Mouse (Mus musculus) liver, adult 2 months (tissue): ENCODE results near the gene Mettl15. TPM values are rescaled to one million over a fixed set of nuclear protein-coding genes. Genes with fewer than 3 reads are reported as not detected.

ENCODE experiments used
- DNase-seq: peaks from one replicate; pipeline ENCODE4 v3.0.0-alpha.2; 2011; ENCODE audit warnings: low read depth, low spot score; ENCODE audit errors: extremely low read depth
- H3K27ac ChIP-seq: fragments of 200-500 bp; replicated peaks from 2 replicates; pipeline ENCODE4 v1.5.1; 2012; ENCODE audit warnings: low read depth, mild to moderate bottlenecking, control low read depth, inconsistent platforms, low read length; ENCODE audit not compliant: insufficient read depth
- H3K27me3 ChIP-seq: fragments of 200-500 bp; 2 replicates; pipeline ENCODE4 v1.6.1; 2012; ENCODE audit warnings: mild to moderate bottlenecking, moderate library complexity, low read length, inconsistent platforms; ENCODE audit not compliant: control insufficient read depth, insufficient read depth
- H3K36me3 ChIP-seq: fragments of 200-500 bp; 2 replicates; pipeline ENCODE4 v1.6.1; 2012; ENCODE audit warnings: low read length, inconsistent platforms; ENCODE audit not compliant: control insufficient read depth, insufficient read depth
- H3K4me1 ChIP-seq: fragments of 200-500 bp; 2 replicates; pipeline ENCODE4 v1.6.1; 2011; ENCODE audit warnings: low read length; ENCODE audit not compliant: control insufficient read depth, insufficient read depth
- H3K4me3 ChIP-seq: fragments of 200-500 bp; 2 replicates; pipeline ENCODE4 v1.5.1; 2011; ENCODE audit warnings: low read depth, mild to moderate bottlenecking, control low read depth, low read length, moderate library complexity; ENCODE audit not compliant: insufficient read depth
- H3K79me2 ChIP-seq: fragments of 200-500 bp; 2 replicates; pipeline ENCODE4 v1.6.1; 2012; ENCODE audit warnings: inconsistent platforms, mild to moderate bottlenecking, low read length, moderate library complexity; ENCODE audit not compliant: control insufficient read depth, insufficient read depth
- H3K9ac ChIP-seq: fragments of 200-500 bp; 2 replicates; pipeline ENCODE4 v1.6.1; 2012; ENCODE audit warnings: low read depth, mild to moderate bottlenecking, control low read depth, inconsistent platforms, low read length
- CTCF ChIP-seq: fragments of 200-500 bp; IDR thresholded peaks from 2 replicates; pipeline ENCODE4 v1.5.1; 2011; ENCODE audit warnings: low read depth, low read length, control low read depth
- POLR2A ChIP-seq: fragments of 200-500 bp; IDR thresholded peaks from 2 replicates; pipeline ENCODE4 v1.6.1; 2011; ENCODE audit warnings: low read length, control low read depth; ENCODE audit not compliant: insufficient read depth; ENCODE audit errors: extremely low read depth
- WGBS: fragments of 180-500 bp; shearing (Covaris S2); methylation state at CpG from one replicate; pipeline ENCODE4 v1.1.7; 2018; 5-methylcytosine and 5-hydroxymethylcytosine counted together
- polyA plus RNA-seq: library from polyadenylated mRNA; depleted of rRNA; stranded (reverse); fragments of >200 nt; gene quantifications from 2 replicates; pipeline ENCODE4 v1.2.3, GENCODE M21; 2012
- total RNA-seq: library from RNA; depleted of rRNA; stranded (reverse); fragments of >200 nt; gene quantifications from 2 replicates; pipeline ENCODE4 v1.2.3, GENCODE M21; 2014

Mettl15 gene
- total and polyA plus RNA-seq, 2 experiments, result 2.9 to 6.2 TPM

DNA sequence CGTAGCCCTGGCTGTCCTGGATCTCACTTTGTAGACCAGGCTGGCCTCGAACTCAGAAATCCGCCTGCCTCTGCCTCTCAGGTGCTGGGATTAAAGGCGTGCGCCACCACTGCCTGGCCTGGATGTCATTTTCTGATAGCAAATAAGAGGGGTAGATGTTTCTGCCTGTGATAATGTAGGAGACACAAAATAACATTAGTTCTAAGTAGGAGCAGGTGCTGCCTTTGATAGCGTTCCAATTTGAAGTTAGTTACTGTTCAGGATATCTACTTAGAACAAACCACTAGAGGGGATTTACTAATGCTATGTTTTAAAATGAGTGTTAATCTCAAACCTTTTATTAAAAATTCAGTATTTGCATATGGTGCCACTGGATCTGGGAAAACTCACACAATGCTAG lies 8.8 kb upstream of the Mettl15 start:
- 94% methylated on average over 6 of the region's 6 CpGs for WGBS
- Histone ChIP-seq H3K4me3 (no peak overlapping the region), H3K4me1 (no peaks in the 10 kb centered on the region), H3K27ac (no peak overlapping the region), H3K36me3 (no peaks in the 10 kb centered on the region), H3K9ac (no peak overlapping the region), H3K27me3 (no peaks in the 10 kb centered on the region), H3K79me2 (no peaks in the 10 kb centered on the region; the same call in 1 of the 2 replicates)
- no peak for DNase-seq
- TF ChIP-seq CTCF (no peak), POLR2A (no peak)

DNA sequence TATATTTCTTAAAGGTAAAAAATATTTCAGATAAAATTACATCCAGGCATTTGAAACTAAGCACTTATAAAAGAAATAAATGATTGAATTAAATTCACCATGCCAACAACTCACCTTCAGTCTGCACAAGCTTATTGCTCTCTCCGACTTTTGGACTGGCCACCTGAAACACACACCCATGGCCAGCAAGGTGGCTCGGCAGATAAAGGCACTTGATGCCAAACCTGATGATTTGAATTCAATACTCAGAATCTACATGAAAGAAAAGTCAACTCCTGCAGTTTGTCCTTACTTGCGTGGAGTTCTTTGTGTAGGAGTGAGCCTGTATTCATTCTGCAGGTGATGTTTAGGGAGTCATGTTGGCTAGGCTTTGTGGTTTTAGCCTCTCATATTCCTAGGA lies 3.6 kb upstream of the Mettl15 start:
- Histone ChIP-seq H3K36me3 (no peaks in the 10 kb centered on the region), H3K9ac (no peak overlapping the region), H3K79me2 (no peaks in the 10 kb centered on the region; the same call in 1 of the 2 replicates), H3K4me1 (0 out of 2 replicates have a peak, but pooled peaks cover 3% of the 10 kb centered on the region), H3K4me3 (no peak overlapping the region), H3K27ac (no peak overlapping the region), H3K27me3 (no peaks in the 10 kb centered on the region)
- no peak for DNase-seq
- WGBS, result 96% methylated on average over 3 of the region's 3 CpGs
- TF ChIP-seq POLR2A (no peak), CTCF (no peak)

DNA sequence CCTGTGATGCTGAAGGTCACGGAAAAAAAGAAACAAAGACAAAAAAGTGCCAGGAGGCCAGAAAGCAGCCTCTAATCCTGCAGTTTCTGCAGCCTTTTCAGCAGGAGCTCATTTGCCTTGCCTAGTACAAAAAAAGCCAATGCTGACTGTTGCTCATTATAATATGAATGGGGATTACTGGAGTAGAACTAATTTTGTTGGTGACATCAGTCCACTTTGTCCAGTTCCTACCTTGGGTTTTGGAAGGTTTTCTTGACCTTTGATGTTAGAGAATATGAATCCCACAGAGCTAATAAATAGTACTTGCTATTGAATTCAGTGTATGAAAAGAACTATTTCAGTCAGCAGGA lies 768 bp upstream of the Mettl15 start:
- Histone ChIP-seq H3K27ac (no peak overlapping the region), H3K79me2 (no peaks in the 10 kb centered on the region; the same call in 1 of the 2 replicates), H3K27me3 (no peaks in the 10 kb centered on the region), H3K9ac (no peak overlapping the region; the same call in 1 of the 2 replicates), H3K4me1 (0 out of 2 replicates have a peak, but pooled peaks cover 3% of the 10 kb centered on the region), H3K36me3 (no peaks in the 10 kb centered on the region), H3K4me3 (peak overlapping the region; percentile 86)
- TF ChIP-seq POLR2A, result no peak
- TF ChIP-seq CTCF, result no peak
- DNase-seq, result no peak
- 0% methylated on average over 1 of the region's 1 CpGs for WGBS

DNA sequence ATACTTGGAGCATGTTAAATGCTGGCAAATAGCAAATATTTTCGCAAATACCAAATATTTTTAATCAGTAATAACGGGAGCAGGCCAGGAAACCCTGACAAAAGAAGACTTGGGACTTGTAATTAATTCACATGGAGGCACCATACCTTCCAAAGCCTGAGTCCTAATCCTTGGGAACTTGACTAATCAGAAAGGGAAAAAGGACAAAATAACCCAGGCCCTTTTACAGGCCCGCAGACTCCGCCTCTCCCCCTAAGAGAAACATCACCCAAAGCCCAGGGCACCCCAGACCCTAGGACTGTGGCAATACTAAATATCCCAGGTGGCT lies 312 bp downstream of the Mettl15 start:
- WGBS, result 6% methylated on average over 4 of the region's 4 CpGs
- H3K4me3 ChIP-seq, result peak overlapping the region; percentile 53
- TF ChIP-seq POLR2A, result no peak
- no peak for TF ChIP-seq CTCF

DNA sequence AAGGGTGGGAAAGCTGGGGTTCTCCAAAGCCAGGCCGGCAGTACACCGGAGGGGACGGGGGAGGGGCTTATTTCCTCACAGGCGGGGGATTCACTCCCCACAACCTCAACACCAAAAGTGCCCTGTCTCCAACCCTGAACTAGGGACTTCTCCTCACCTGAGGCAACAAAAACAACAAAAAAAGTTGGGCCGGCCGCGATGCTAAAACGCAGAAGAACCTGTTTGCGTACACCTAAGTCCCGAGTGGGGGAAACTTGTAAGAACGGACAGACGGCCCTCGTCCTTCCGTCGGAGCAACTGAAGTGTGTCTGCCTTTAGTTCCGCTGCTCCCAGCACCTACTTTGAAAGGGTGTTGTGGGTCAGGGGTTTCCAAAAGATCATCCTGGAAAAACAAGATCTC lies 2.5 kb downstream of the Mettl15 start:
- no peaks in the 10 kb centered on the region for H3K36me3 ChIP-seq
- peak overlapping the region; percentile 80 for H3K9ac ChIP-seq
- DNase-seq, result peak; percentile 64
- peak overlapping the region; percentile 72 for H3K4me3 ChIP-seq
- TF ChIP-seq CTCF, result no peak
- H3K27me3 ChIP-seq, result no peaks in the 10 kb centered on the region
- 0 out of 2 replicates have a peak, but pooled peaks cover 3% of the 10 kb centered on the region for H3K4me1 ChIP-seq
- H3K27ac ChIP-seq, result 0 out of 2 replicates have a peak overlapping the region, but pooled peaks have one; percentile 46
- WGBS, result under 1% methylated on average over 16 of the region's 16 CpGs
- no peaks in the 10 kb centered on the region for H3K79me2 ChIP-seq

More for the DNA sequence above, 312 bp downstream of the Mettl15 start:
- Histone ChIP-seq H3K27me3 (no peaks in the 10 kb centered on the region), H3K79me2 (no peaks in the 10 kb centered on the region; the same call in 1 of the 2 replicates), H3K9ac (peak overlapping the region; percentile 40; the same call in 1 of the 2 replicates), H3K4me1 (0 out of 2 replicates have a peak, but pooled peaks cover 3% of the 10 kb centered on the region), H3K27ac (no peak overlapping the region), H3K36me3 (no peaks in the 10 kb centered on the region)
- DNase-seq, result no peak

DNA sequence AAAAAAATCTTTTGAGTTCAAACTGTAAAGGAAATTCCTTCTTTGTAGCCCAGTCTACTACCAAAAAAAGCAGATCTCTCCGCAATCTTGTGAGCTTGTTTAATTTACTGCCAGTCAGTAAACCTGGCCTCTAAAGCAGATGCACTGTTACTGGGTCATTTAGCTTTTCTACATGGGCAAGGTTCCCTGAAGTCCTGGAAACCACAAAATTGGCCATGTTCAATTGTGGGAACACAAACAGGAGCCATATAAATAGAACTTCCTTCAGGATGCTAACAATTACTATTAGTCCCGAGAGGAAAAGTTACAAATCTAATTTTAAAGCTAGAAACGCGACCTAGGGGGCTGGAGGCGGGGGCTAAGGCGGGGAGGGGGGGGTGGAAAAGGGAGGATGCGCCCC lies 3.0 kb downstream of the Mettl15 start:
- Histone ChIP-seq H3K79me2 (no peaks in the 10 kb centered on the region), H3K4me1 (0 out of 2 replicates have a peak, but pooled peaks cover 3% of the 10 kb centered on the region), H3K9ac (peak overlapping the region; percentile 80), H3K36me3 (no peaks in the 10 kb centered on the region), H3K27ac (no peak overlapping the region), H3K4me3 (peak overlapping the region; percentile 72), H3K27me3 (no peaks in the 10 kb centered on the region)
- WGBS, result 2% methylated on average over 7 of the region's 7 CpGs
- TF ChIP-seq POLR2A, result no peak
- no peak for TF ChIP-seq CTCF
- peak; percentile 46 for DNase-seq
